Mouse (Mus musculus): ENCODE data around the gene Map3k5.
A peak's percentile ranks its signal among the peaks of the same experiment; 100 is the strongest.

Map3k5 gene

GRCm38 (mm10) chr10:19935821-19936367 lies 1.6 kb downstream of the Map3k5 start:
- no peak for DNase-seq (ENCODE audit: low read depth)

GRCm38 (mm10) chr10:19936961-19937708 lies 2.9 kb downstream of the Map3k5 start:
- no peak for DNase-seq (ENCODE audit: low read depth)

- DNase-seq (ENCODE audit: low read depth) = no peak
Observed at GRCm38 (mm10) chr10:19938738-19939137, 4.5 kb downstream of the Map3k5 start.

- peak; percentile 63 for DNase-seq (ENCODE audit: low read depth)
Observed at GRCm38 (mm10) chr10:19939282-19939705, 5.0 kb downstream of the Map3k5 start.

GRCm38 (mm10) chr10:19940127-19940526 lies 5.9 kb downstream of the Map3k5 start:
- no peak for DNase-seq (ENCODE audit: low read depth)

- DNase-seq (ENCODE audit: low read depth) = no peak
Observed at GRCm38 (mm10) chr10:19940626-19941025, 6.4 kb downstream of the Map3k5 start.

GRCm38 (mm10) chr10:19941063-19941462 lies 6.8 kb downstream of the Map3k5 start:
- no peak for DNase-seq (ENCODE audit: low read depth)

- DNase-seq (ENCODE audit: low read depth) = no peak
Observed at GRCm38 (mm10) chr10:19941914-19942313, 7.6 kb downstream of the Map3k5 start.

- DNase-seq (ENCODE audit: low read depth) = no peak
Observed at GRCm38 (mm10) chr10:19942621-19943020, 8.3 kb downstream of the Map3k5 start.

- no peak for DNase-seq (ENCODE audit: low read depth)
Observed at GRCm38 (mm10) chr10:19945651-19946050, 11.4 kb downstream of the Map3k5 start.

- DNase-seq (ENCODE audit: low read depth) = no peak
Observed at GRCm38 (mm10) chr10:19946644-19947043, 12.4 kb downstream of the Map3k5 start.

- no peak for DNase-seq (ENCODE audit: low read depth)
Observed at GRCm38 (mm10) chr10:19947441-19947840, 13.2 kb downstream of the Map3k5 start.

GRCm38 (mm10) chr10:19947901-19948300 lies 13.6 kb downstream of the Map3k5 start:
- DNase-seq (ENCODE audit: low read depth) = no peak

- no peak for DNase-seq (ENCODE audit: low read depth)
Observed at GRCm38 (mm10) chr10:19948381-19948780, 14.1 kb downstream of the Map3k5 start.

GRCm38 (mm10) chr10:19949106-19949505 lies 14.8 kb downstream of the Map3k5 start:
- DNase-seq (ENCODE audit: low read depth) = no peak

- no peak for DNase-seq (ENCODE audit: low read depth)
Observed at GRCm38 (mm10) chr10:19953032-19953761, 18.9 kb downstream of the Map3k5 start.

GRCm38 (mm10) chr10:19954572-19954971 lies 20.3 kb downstream of the Map3k5 start:
- DNase-seq (ENCODE audit: low read depth) = no peak

- no peak for DNase-seq (ENCODE audit: low read depth)
Observed at GRCm38 (mm10) chr10:19955817-19956216, 21.5 kb downstream of the Map3k5 start.

- no peak for DNase-seq (ENCODE audit: low read depth)
Observed at GRCm38 (mm10) chr10:19956745-19957144, 22.5 kb downstream of the Map3k5 start.

- DNase-seq (ENCODE audit: low read depth) = no peak
Observed at GRCm38 (mm10) chr10:19960831-19961380, 26.6 kb downstream of the Map3k5 start.

GRCm38 (mm10) chr10:19962746-19963145 lies 28.5 kb downstream of the Map3k5 start:
- no peak for DNase-seq (ENCODE audit: low read depth)

- DNase-seq (ENCODE audit: low read depth) = no peak
Observed at GRCm38 (mm10) chr10:19963206-19963605, 28.9 kb downstream of the Map3k5 start.

- no peak for DNase-seq (ENCODE audit: low read depth)
Observed at GRCm38 (mm10) chr10:19964105-19964504, 29.8 kb downstream of the Map3k5 start.
